Mouse (Mus musculus) liver, embryonic 11.5 days (tissue): ENCODE measurements around the gene Ccdc33. TPM values are rescaled to one million over a fixed set of nuclear protein-coding genes. Genes with fewer than 3 reads are reported as not detected.

ENCODE experiments used
- ATAC-seq: fragments of 200-750 bp; cut with Nextera tagmentation; replicated peaks from 2 replicates; pipeline ENCODE4 v1.8.0; 2017; ENCODE audit warnings: moderate number of reproducible peaks, mild to moderate bottlenecking, moderate TSS enrichment, moderate library complexity; ENCODE audit not compliant: low FRiP score
- DNase-seq: peaks from one replicate; pipeline ENCODE4 v3.0.0-alpha.2; 2017; ENCODE audit warnings: low spot score
- H3K27ac ChIP-seq: fragments of 300-500 bp; sonication (generic); 2 replicates; pipeline ENCODE4 v1.5.1; 2014; ENCODE audit warnings: mild to moderate bottlenecking, low read depth, low read length, control low read depth
- H3K27me3 ChIP-seq: fragments of 300-500 bp; sonication (generic); replicated peaks from 2 replicates; pipeline ENCODE4 v1.6.1; 2014; ENCODE audit warnings: low read length, mixed read lengths; ENCODE audit not compliant: control insufficient read depth, insufficient read depth
- H3K36me3 ChIP-seq: fragments of 300-500 bp; sonication (generic); 2 replicates; pipeline ENCODE4 v1.6.1; 2014; ENCODE audit warnings: mild to moderate bottlenecking, low read length, moderate library complexity, mixed read lengths; ENCODE audit not compliant: control insufficient read depth, insufficient read depth
- H3K4me1 ChIP-seq: fragments of 300-500 bp; sonication (generic); replicated peaks from 2 replicates; pipeline ENCODE4 v1.6.1; 2014; ENCODE audit warnings: low read length, mixed read lengths; ENCODE audit not compliant: control insufficient read depth, insufficient read depth
- H3K4me2 ChIP-seq: fragments of 300-500 bp; sonication (generic); 2 replicates; pipeline ENCODE4 v1.6.1; 2014; ENCODE audit warnings: mild to moderate bottlenecking, control low read depth, moderate library complexity
- H3K4me3 ChIP-seq: fragments of 300-500 bp; sonication (generic); 2 replicates; pipeline ENCODE4 v1.5.1; 2014; ENCODE audit warnings: low read depth, low read length, control low read depth
- H3K9ac ChIP-seq: fragments of 300-500 bp; sonication (generic); 2 replicates; pipeline ENCODE4 v1.6.1; 2014; ENCODE audit warnings: low read depth, low read length, control low read depth
- H3K9me3 ChIP-seq: fragments of 300-500 bp; sonication (generic); 2 replicates; pipeline ENCODE4 v1.6.1; 2016; ENCODE audit warnings: low read length, inconsistent platforms, mixed read lengths; ENCODE audit not compliant: control insufficient read depth
- WGBS: fragments of 180-500 bp; shearing (Covaris S2); extraction: QIAGEN DNeasy Blood & Tissue Kit; methylation state at CpG from one replicate; pipeline ENCODE4 v1.1.7; 2014; 5-methylcytosine and 5-hydroxymethylcytosine counted together
- polyA plus RNA-seq: library from polyadenylated mRNA; unstranded; fragments of >200 nt; fragmentation: Nextera tagmentation; extraction: Ambion mirVana; gene quantifications from 2 replicates; pipeline ENCODE4 v1.2.1, GENCODE M21; 2014

Ccdc33 gene
- polyA plus RNA-seq, 1 experiment from 2014 or later, result not detected

GRCm38 (mm10) chr9:58035519-58035918, 83.1 kb downstream of the Ccdc33 start:
- DNase-seq (no peak), ATAC-seq (no peak)
- Histone ChIP-seq H3K9ac (no peak overlapping the region), H3K9me3 (no peaks in the 10 kb centered on the region), H3K4me2 (no peak overlapping the region), H3K36me3 (no peaks in the 10 kb centered on the region), H3K4me1 (no peaks in the 10 kb centered on the region), H3K27me3 (peaks cover 23% of the 10 kb centered on the region), H3K4me3 (no peak overlapping the region), H3K27ac (no peak overlapping the region)
- 70% methylated on average over 2 of the region's 2 CpGs for WGBS

- H3K9me3 ChIP-seq, result no peaks in the 10 kb centered on the region
- ATAC-seq, result no peak
- H3K4me2 ChIP-seq, result no peak overlapping the region
- 60% methylated on average over 5 of the region's 5 CpGs for WGBS
- no peaks in the 10 kb centered on the region for H3K36me3 ChIP-seq
- no peaks in the 10 kb centered on the region for H3K4me1 ChIP-seq
- H3K4me3 ChIP-seq, result no peak overlapping the region
- H3K27ac ChIP-seq, result no peak overlapping the region
- H3K9ac ChIP-seq, result no peak overlapping the region
- no peak for DNase-seq
- H3K27me3 ChIP-seq, result peaks cover 7% of the 10 kb centered on the region; the same call in 1 of the 2 replicates
Observed at GRCm38 (mm10) chr9:58031895-58032294, 86.7 kb downstream of the Ccdc33 start.

- no peak overlapping the region for H3K4me3 ChIP-seq
- no peaks in the 10 kb centered on the region for H3K9me3 ChIP-seq
- no peak overlapping the region for H3K9ac ChIP-seq
- no peaks in the 10 kb centered on the region for H3K36me3 ChIP-seq
- peaks cover 4% of the 10 kb centered on the region; the same call in 1 of the 2 replicates for H3K27me3 ChIP-seq
- H3K4me2 ChIP-seq, result no peak overlapping the region
- no peaks in the 10 kb centered on the region for H3K4me1 ChIP-seq
- WGBS, result 76% methylated on average over 6 of the region's 6 CpGs
- ATAC-seq (no peak), DNase-seq (no peak)
- no peak overlapping the region for H3K27ac ChIP-seq
Observed at GRCm38 (mm10) chr9:58029635-58030034, 89.0 kb downstream of the Ccdc33 start.

- H3K4me1 ChIP-seq, result no peaks in the 10 kb centered on the region
- DNase-seq (no peak), ATAC-seq (no peak)
- WGBS, result 59% methylated on average over 5 of the region's 5 CpGs
- H3K9ac ChIP-seq, result no peak overlapping the region
- no peak overlapping the region for H3K4me3 ChIP-seq
- H3K9me3 ChIP-seq, result no peaks in the 10 kb centered on the region
- no peak overlapping the region for H3K4me2 ChIP-seq
- H3K36me3 ChIP-seq, result no peaks in the 10 kb centered on the region
- H3K27ac ChIP-seq, result no peak overlapping the region
- H3K27me3 ChIP-seq, result peaks cover 4% of the 10 kb centered on the region; the same call in 1 of the 2 replicates
Observed at GRCm38 (mm10) chr9:58028841-58029240, 89.8 kb downstream of the Ccdc33 start.

- H3K36me3 ChIP-seq, result no peaks in the 10 kb centered on the region
- WGBS, result 27% methylated on average over 2 of the region's 2 CpGs
- no peaks in the 10 kb centered on the region for H3K4me1 ChIP-seq
- no peak for ATAC-seq
- peaks cover 4% of the 10 kb centered on the region; the same call in 1 of the 2 replicates for H3K27me3 ChIP-seq
- no peak overlapping the region for H3K4me3 ChIP-seq
- H3K4me2 ChIP-seq, result no peak overlapping the region
- H3K9me3 ChIP-seq, result no peaks in the 10 kb centered on the region
- no peak overlapping the region for H3K27ac ChIP-seq
- no peak for DNase-seq
- H3K9ac ChIP-seq, result no peak overlapping the region
Observed at GRCm38 (mm10) chr9:58027426-58028180, 91.0 kb downstream of the Ccdc33 start.

GRCm38 (mm10) chr9:58025995-58026394, 92.6 kb downstream of the Ccdc33 start:
- no peak for ATAC-seq
- Histone ChIP-seq H3K9ac (no peak overlapping the region), H3K4me2 (no peak overlapping the region), H3K4me3 (no peak overlapping the region), H3K27me3 (peaks cover 4% of the 10 kb centered on the region; the same call in 1 of the 2 replicates), H3K4me1 (no peaks in the 10 kb centered on the region), H3K9me3 (no peaks in the 10 kb centered on the region), H3K27ac (no peak overlapping the region), H3K36me3 (no peaks in the 10 kb centered on the region)
- no peak for DNase-seq
- 75% methylated on average over 9 of the region's 9 CpGs for WGBS

GRCm38 (mm10) chr9:58018385-58018784, 100.2 kb downstream of the Ccdc33 start:
- 78% methylated on average over 5 of the region's 5 CpGs for WGBS
- DNase-seq (no peak), ATAC-seq (no peak)

GRCm38 (mm10) chr9:58016962-58017361, 101.7 kb downstream of the Ccdc33 start:
- ATAC-seq (no peak), DNase-seq (no peak)
- WGBS, result 73% methylated on average over 3 of the region's 3 CpGs
- Histone ChIP-seq H3K4me2 (no peak overlapping the region), H3K9me3 (no peaks in the 10 kb centered on the region), H3K9ac (no peak overlapping the region), H3K4me3 (no peak overlapping the region), H3K27ac (no peak overlapping the region), H3K36me3 (no peaks in the 10 kb centered on the region), H3K4me1 (no peaks in the 10 kb centered on the region), H3K27me3 (no peaks in the 10 kb centered on the region)

More at GRCm38 (mm10) chr9:58018385-58018784, 100.2 kb downstream of the Ccdc33 start:
- Histone ChIP-seq H3K27ac (no peak overlapping the region), H3K36me3 (no peaks in the 10 kb centered on the region), H3K9me3 (no peaks in the 10 kb centered on the region), H3K27me3 (no peaks in the 10 kb centered on the region), H3K4me2 (no peak overlapping the region), H3K4me3 (no peak overlapping the region), H3K9ac (no peak overlapping the region), H3K4me1 (no peaks in the 10 kb centered on the region)

GRCm38 (mm10) chr9:58015856-58016255, 102.8 kb downstream of the Ccdc33 start:
- Histone ChIP-seq H3K27ac (no peak overlapping the region), H3K4me2 (no peak overlapping the region), H3K4me3 (no peak overlapping the region), H3K9ac (no peak overlapping the region), H3K4me1 (no peaks in the 10 kb centered on the region), H3K9me3 (no peaks in the 10 kb centered on the region), H3K36me3 (no peaks in the 10 kb centered on the region), H3K27me3 (no peaks in the 10 kb centered on the region)
- no peak for DNase-seq
- no peak for ATAC-seq
- 84% methylated on average over 6 of the region's 6 CpGs for WGBS
